In genomic region chr13:109789151-109789550, GRCm38 (mm10) we compare ENCODE assay signal across 16 mouse cellular contexts.
A peak's percentile ranks its signal among the peaks of the same experiment; 100 is the strongest.
DNase-seq lines count a peak whose midpoint lies in the region.
"Had no signal": no experiment of that assay in that cellular context is flagged by ENCODE, and none has a peak within 500 bp of the region (broad histone marks: within the 10 kb centered on the region; RNA-seq: fewer than 3 reads in every experiment).

No protein-coding gene starts in this region.

- DNase-seq in heart, adult 11 months = peak; percentile 75
- no peak for DNase-seq in heart, adult 8-10 months (ENCODE audit: low spot score)
- DNase-seq in 416B (ENCODE audit: low read depth) = peak; percentile 24
- DNase-seq in R1 (ENCODE audit: low read depth, low spot score) = peak; percentile 53
- peak; percentile 47 for DNase-seq in lung, postnatal 25 days (ENCODE audit: low spot score)
- no peak for DNase-seq in spleen, postnatal 10 days (ENCODE audit: low spot score in 2 of 2)
- DNase-seq in thymus, postnatal 14 days = no peak
- no peak for DNase-seq in thymus, postnatal 4 days
- DNase-seq: adrenal gland, adult 2 months; cerebellum, postnatal 36 days; gastrocnemius, postnatal 36 days; kidney, adult 9 months; kidney, postnatal 36 days; liver; right cerebral cortex, postnatal 4 days; thymus, adult 18-20 months had no signal

Comparison
In these comparisons a context has a peak if more than half of its experiments do, and no peak if none do; other contexts are left out.
1. DNase-seq: peak in heart, adult 11 months (single experiment), 416B (single experiment), R1 (single experiment) and lung, postnatal 25 days (single experiment); none in heart, adult 8-10 months (single experiment), spleen, postnatal 10 days (0 of 2), thymus, postnatal 14 days (single experiment) and thymus, postnatal 4 days (single experiment).